Mouse (Mus musculus) CH12.LX (cell line): ENCODE measurements around the gene St5. TPM values are rescaled to one million over a fixed set of nuclear protein-coding genes. Genes with fewer than 3 reads are reported as not detected.

Experiments
- DNase-seq: peaks from one replicate; pipeline ENCODE4 v3.0.0-alpha.2; 2013; ENCODE audit errors: extremely low read depth
- H3K27ac ChIP-seq: 2 replicates; pipeline ENCODE4 v1.5.1; 2012; ENCODE audit warnings: low read depth, mild to moderate bottlenecking, control low read depth, moderate library complexity; ENCODE audit not compliant: insufficient read depth
- H3K27me3 ChIP-seq: replicated peaks from 2 replicates; pipeline ENCODE3; 2012; ENCODE audit warnings: inconsistent platforms
- H3K36me3 ChIP-seq, 2 experiments: replicated peaks in 1 of 2; 2 replicates each; pipeline versions ENCODE3 to v1.6.1; 2012; ENCODE audit warnings: inconsistent platforms in 1 of 2, low read length in 1 of 2, mild to moderate bottlenecking in 1 of 2, mixed read lengths in 1 of 2, moderate library complexity in 1 of 2; ENCODE audit not compliant: control insufficient read depth in 1 of 2, insufficient read depth in 1 of 2
- H3K4me1 ChIP-seq, 2 experiments: 2 replicates each; pipeline ENCODE4 v1.6.1; 2012; ENCODE audit warnings: inconsistent platforms in 1 of 2, moderate library complexity in 1 of 2; ENCODE audit not compliant: insufficient read depth in 2 of 2, control insufficient read depth in 1 of 2
- H3K4me2 ChIP-seq: 2 replicates; pipeline ENCODE4 v1.6.1; 2012; ENCODE audit warnings: low read depth, mild to moderate bottlenecking, control low read depth; ENCODE audit not compliant: poor library complexity, insufficient read depth, severe bottlenecking
- H3K4me3 ChIP-seq, 3 experiments: fragments of 150-350 bp in 1 of 3; sonication (generic) in 1 of 3; replicated peaks in 1 of 3; 2 replicates each; pipeline versions ENCODE3 to v1.5.1; 2011 to 2012; ENCODE audit warnings: low read depth in 2 of 3, low read length in 2 of 3, mild to moderate bottlenecking in 2 of 3, moderate library complexity in 2 of 3, control low read depth in 1 of 3, improper control_type of control experiment in 1 of 3, inconsistent platforms in 1 of 3, mixed read lengths in 1 of 3; ENCODE audit not compliant: poor library complexity in 1 of 3
- H3K79me2 ChIP-seq: replicated peaks from 2 replicates; pipeline ENCODE4 v1.6.1; 2012; ENCODE audit warnings: mild to moderate bottlenecking, moderate library complexity; ENCODE audit not compliant: control insufficient read depth, poor library complexity, insufficient read depth, severe bottlenecking; ENCODE audit errors: extremely low read depth
- H3K9ac ChIP-seq: 2 replicates; pipeline ENCODE4 v1.6.1; 2012; ENCODE audit warnings: low read depth, mild to moderate bottlenecking, control low read depth, moderate library complexity; ENCODE audit not compliant: insufficient read depth
- H3K9me3 ChIP-seq: replicated peaks from 2 replicates; pipeline ENCODE3; 2012; ENCODE audit warnings: low read length, inconsistent platforms, mixed read lengths
- BHLHE40 ChIP-seq: IDR thresholded peaks from 2 replicates; pipeline ENCODE4 v1.6.1; 2011; ENCODE audit warnings: mild to moderate bottlenecking, low read depth, low read length, improper control_type of control experiment
- CHD1 ChIP-seq: IDR thresholded peaks from 2 replicates; pipeline ENCODE4 v1.6.1; 2012; ENCODE audit warnings: low read depth, low read length, improper control_type of control experiment, inconsistent platforms
- CHD2 ChIP-seq: IDR thresholded peaks from 2 replicates; pipeline ENCODE4 v1.6.1; 2011; ENCODE audit warnings: low read length, improper control_type of control experiment
- E2F4 ChIP-seq: IDR thresholded peaks from 2 replicates; pipeline ENCODE4 v1.6.1; 2011; ENCODE audit warnings: low read depth, low read length, improper control_type of control experiment; ENCODE audit not compliant: insufficient replicate concordance
- ELF1 ChIP-seq: IDR thresholded peaks from 2 replicates; pipeline ENCODE4 v1.6.1; 2014; ENCODE audit warnings: low read depth, mild to moderate bottlenecking, inconsistent platforms, low read length, improper control_type of control experiment
- EP300 ChIP-seq: IDR thresholded peaks from 2 replicates; pipeline ENCODE4 v1.6.1; 2011; ENCODE audit warnings: low read length, improper control_type of control experiment
- ETS1 ChIP-seq: conservative IDR thresholded peaks from 2 replicates; pipeline ENCODE4 v1.6.1; 2012; ENCODE audit warnings: low read depth, mild to moderate bottlenecking, inconsistent platforms, low read length, improper control_type of control experiment, moderate library complexity
- HCFC1 ChIP-seq: IDR thresholded peaks from 2 replicates; pipeline ENCODE4 v1.6.1; 2012; ENCODE audit warnings: low read depth, mild to moderate bottlenecking, inconsistent platforms, low read length, improper control_type of control experiment
- IRF4 ChIP-seq: IDR thresholded peaks from 2 replicates; pipeline ENCODE4 v1.6.1; 2014; ENCODE audit warnings: low read depth, mild to moderate bottlenecking, inconsistent platforms, low read length, improper control_type of control experiment
- MAFK ChIP-seq: IDR thresholded peaks from 2 replicates; pipeline ENCODE4 v1.6.1; 2011; ENCODE audit warnings: low read length, improper control_type of control experiment; ENCODE audit not compliant: insufficient replicate concordance
- MAX ChIP-seq: IDR thresholded peaks from 2 replicates; pipeline ENCODE4 v1.6.1; 2011; ENCODE audit warnings: low read length, improper control_type of control experiment
- MAZ ChIP-seq: IDR thresholded peaks from 2 replicates; pipeline ENCODE4 v1.6.1; 2012; ENCODE audit warnings: low read depth, mild to moderate bottlenecking, inconsistent platforms, low read length, improper control_type of control experiment, moderate library complexity
- MEF2A ChIP-seq: IDR thresholded peaks from 2 replicates; pipeline ENCODE4 v1.6.1; 2014; ENCODE audit warnings: low read depth, mild to moderate bottlenecking, inconsistent platforms, low read length, improper control_type of control experiment, borderline replicate concordance
- MXI1 ChIP-seq: IDR thresholded peaks from 2 replicates; pipeline ENCODE4 v1.6.1; 2011; ENCODE audit warnings: mild to moderate bottlenecking, low read depth, low read length, improper control_type of control experiment
- MYC ChIP-seq: IDR thresholded peaks from 2 replicates; pipeline ENCODE4 v1.6.1; 2011; ENCODE audit warnings: low read depth, mild to moderate bottlenecking, improper control_type of control experiment, low read length
- NELFE ChIP-seq: IDR thresholded peaks from 2 replicates; pipeline ENCODE4 v1.6.1; 2011; ENCODE audit warnings: low read depth, low read length, improper control_type of control experiment
- PAX5 ChIP-seq: IDR thresholded peaks from 2 replicates; pipeline ENCODE4 v1.6.1; 2012; ENCODE audit warnings: low read length, inconsistent platforms, mixed read lengths
- POLR2A ChIP-seq: IDR thresholded peaks from 2 replicates; pipeline ENCODE4 v1.6.1; 2011; ENCODE audit warnings: low read depth, mild to moderate bottlenecking, improper control_type of control experiment, low read length
- RCOR1 ChIP-seq: conservative IDR thresholded peaks from 2 replicates; pipeline ENCODE4 v1.6.1; 2012; ENCODE audit warnings: low read depth, mild to moderate bottlenecking, inconsistent platforms, low read length, improper control_type of control experiment
- SMC3 ChIP-seq: IDR thresholded peaks from 2 replicates; pipeline ENCODE4 v1.6.1; 2011; ENCODE audit warnings: low read depth, low read length, improper control_type of control experiment
- TBP ChIP-seq: conservative IDR thresholded peaks from 2 replicates; pipeline ENCODE4 v1.6.1; 2011; ENCODE audit warnings: low read depth, low read length, improper control_type of control experiment
- TCF12 ChIP-seq: IDR thresholded peaks from 2 replicates; pipeline ENCODE4 v1.6.1; 2014; ENCODE audit warnings: low read depth, mild to moderate bottlenecking, inconsistent platforms, low read length, improper control_type of control experiment
- UBTF ChIP-seq: IDR thresholded peaks from 2 replicates; pipeline ENCODE4 v1.6.1; 2012; ENCODE audit warnings: low read depth, mild to moderate bottlenecking, inconsistent platforms, low read length, improper control_type of control experiment, moderate library complexity
- USF2 ChIP-seq: conservative IDR thresholded peaks from 2 replicates; pipeline ENCODE4 v1.6.1; 2011; ENCODE audit warnings: low read depth, low read length, improper control_type of control experiment
- ZC3H11A ChIP-seq: IDR thresholded peaks from 2 replicates; pipeline ENCODE4 v1.6.1; 2012; ENCODE audit warnings: low read depth, mild to moderate bottlenecking, inconsistent platforms, low read length, improper control_type of control experiment
- ZNF384 ChIP-seq: IDR thresholded peaks from 2 replicates; pipeline ENCODE4 v1.6.1; 2012; ENCODE audit warnings: low read depth, low read length, improper control_type of control experiment, inconsistent platforms
- dilution Hi-C: fragments of 300-500 bp; cut with MboI; formaldehyde crosslinking; loops from 2 replicates; pipeline ENCODE4 v1.14.3; 2020; ENCODE audit warnings: low sequenced_read_pairs; ENCODE audit not compliant: extremely low pct_unique_long_range_greater_than_20kb, extremely low pct_ligation_motif_present
- in situ Hi-C: fragments of 300-500 bp; cut with MboI; formaldehyde crosslinking; loops from 3 replicates; pipeline ENCODE4 v1.14.3; 2019; ENCODE audit warnings: low sequenced_read_pairs, low pct_ligation_motif_present, low pct_unique_long_range_greater_than_20kb, mixed read lengths
- polyA plus RNA-seq: library from polyadenylated mRNA; unstranded; fragments of >175 nt; gene quantifications from 2 replicates; pipeline ENCODE4 v1.2.1, GENCODE M21; 2012; ENCODE audit warnings: low read depth; ENCODE audit not compliant: insufficient read length
- total RNA-seq, 2 experiments: library from RNA; depleted of rRNA; stranded (reverse); fragments of 300-350 nt in 1 of 2; fragments of >200 nt in 1 of 2; gene quantifications; 2 replicates each; pipeline ENCODE4 v1.2.3; 2012 to 2014

Gene St5
- total and polyA plus RNA-seq, 3 experiments = 1.3 to 3.4 (median 1.6) TPM

- H3K4me1 ChIP-seq = peaks cover 7 to 26% of the 10 kb centered on the region in 2 experiments; a peak in 3 of 4 replicates
- in situ Hi-C loops = no loop called here
- H3K9ac ChIP-seq = no peak overlapping the region
- no peak overlapping the region for H3K4me3 ChIP-seq
- no peak for DNase-seq
- no peaks in the 10 kb centered on the region for H3K9me3 ChIP-seq
- TF ChIP-seq CHD1 (no peak), TBP (no peak), ZC3H11A (no peak), MEF2A (no peak), MXI1 (no peak), MAFK (no peak), POLR2A (no peak), ZNF384 (no peak), ELF1 (no peak), BHLHE40 (no peak), SMC3 (no peak), NELFE (no peak), PAX5 (no peak), USF2 (no peak), UBTF (no peak), IRF4 (no peak), HCFC1 (no peak), EP300 (no peak)
- TF ChIP-seq, all 38 proteins: peak for 0
- Histone ChIP-seq H3K27ac (no peak overlapping the region), H3K4me2 (no peak overlapping the region), H3K36me3 (no peaks in the 10 kb centered on the region), H3K27me3 (no peaks in the 10 kb centered on the region), H3K79me2 (no peaks in the 10 kb centered on the region)
- dilution Hi-C loops = no loop called here
Observed at GRCm38 (mm10) chr7:109613051-109613450, 90.4 kb downstream of the St5 start.

GRCm38 (mm10) chr7:109612531-109612930 lies 90.9 kb downstream of the St5 start:
- Histone ChIP-seq H3K27ac (no peak overlapping the region), H3K36me3 (no peaks in the 10 kb centered on the region), H3K27me3 (no peaks in the 10 kb centered on the region), H3K4me3 (no peak overlapping the region), H3K4me2 (no peak overlapping the region), H3K4me1 (peaks cover 4 to 21% of the 10 kb centered on the region in 2 experiments; a peak in 2 of 4 replicates), H3K9me3 (no peaks in the 10 kb centered on the region), H3K79me2 (no peaks in the 10 kb centered on the region), H3K9ac (no peak overlapping the region)
- TF ChIP-seq MAFK (no peak), RCOR1 (no peak), UBTF (no peak), MAZ (no peak), POLR2A (no peak), USF2 (no peak), CHD2 (no peak), TCF12 (no peak), E2F4 (no peak), NELFE (no peak), MAX (no peak), MEF2A (no peak), SMC3 (no peak), IRF4 (no peak), MYC (no peak), ETS1 (no peak)
- in situ Hi-C loops (no loop called here), dilution Hi-C loops (no loop called here)
- DNase-seq = no peak
